Mouse (Mus musculus) G1E-ER4 (cell line): Measurements from ENCODE around the gene Cyp11a1. TPM values are rescaled to one million over a fixed set of nuclear protein-coding genes. Genes with fewer than 3 reads are reported as not detected.

Experiments used
- GATA1 ChIP-seq: IDR thresholded peaks from one replicate; pipeline ENCODE4 v1.8.0; 2012; ENCODE audit warnings: low read length, inconsistent platforms
- polyA plus RNA-seq: library from polyadenylated mRNA; stranded (reverse); fragments of >175 nt; gene quantifications from 2 replicates; pipeline ENCODE4 v1.2.3, GENCODE M21; 2012

The Cyp11a1 gene
- polyA plus RNA-seq, 1 experiment: not detected

- no peak for TF ChIP-seq GATA1
These were observed 16.9 kb upstream of the Cyp11a1 start for GRCm38 (mm10) chr9:57989309-57989708.

- no peak for TF ChIP-seq GATA1
These were observed 15.6 kb upstream of the Cyp11a1 start for GRCm38 (mm10) chr9:57990438-57991110.

GRCm38 (mm10) chr9:57992060-57992459, 14.2 kb upstream of the Cyp11a1 start:
- no peak for TF ChIP-seq GATA1

- TF ChIP-seq GATA1: no peak
These were observed 13.2 kb upstream of the Cyp11a1 start for GRCm38 (mm10) chr9:57992781-57993591.

- no peak for TF ChIP-seq GATA1
These were observed 10.9 kb upstream of the Cyp11a1 start for GRCm38 (mm10) chr9:57995282-57995681.

GRCm38 (mm10) chr9:57997511-57998031, 8.6 kb upstream of the Cyp11a1 start:
- no peak for TF ChIP-seq GATA1

- no peak for TF ChIP-seq GATA1
These were observed 8.1 kb upstream of the Cyp11a1 start for GRCm38 (mm10) chr9:57998032-57998659.

GRCm38 (mm10) chr9:57998685-57999084, 7.5 kb upstream of the Cyp11a1 start:
- TF ChIP-seq GATA1: no peak

GRCm38 (mm10) chr9:57999676-58000075, 6.5 kb upstream of the Cyp11a1 start:
- TF ChIP-seq GATA1: no peak

GRCm38 (mm10) chr9:58003272-58003671, 2.9 kb upstream of the Cyp11a1 start:
- TF ChIP-seq GATA1: no peak

GRCm38 (mm10) chr9:58008336-58009014, 2.3 kb downstream of the Cyp11a1 start:
- TF ChIP-seq GATA1: no peak

- TF ChIP-seq GATA1: no peak
These were observed 2.8 kb downstream of the Cyp11a1 start for GRCm38 (mm10) chr9:58009015-58009362.

GRCm38 (mm10) chr9:58009588-58009987, 3.4 kb downstream of the Cyp11a1 start:
- no peak for TF ChIP-seq GATA1

- TF ChIP-seq GATA1: no peak
These were observed 4.8 kb downstream of the Cyp11a1 start for GRCm38 (mm10) chr9:58011027-58011426.

- no peak for TF ChIP-seq GATA1
These were observed 5.3 kb downstream of the Cyp11a1 start for GRCm38 (mm10) chr9:58011552-58011951.

GRCm38 (mm10) chr9:58012486-58012885, 6.3 kb downstream of the Cyp11a1 start:
- TF ChIP-seq GATA1: no peak
